Mouse (Mus musculus): Measurements from ENCODE around the gene Tfg.

Tfg gene

GRCm38 (mm10) chr16:56717224-56718200, at the start of gene Tfg:
Tfg (minus strand) TSS chr16:56717450.
- ATAC-seq (ENCODE audit: insufficient number of reproducible peaks, low FRiP score, low TSS enrichment) = peak; percentile 97

DNA sequence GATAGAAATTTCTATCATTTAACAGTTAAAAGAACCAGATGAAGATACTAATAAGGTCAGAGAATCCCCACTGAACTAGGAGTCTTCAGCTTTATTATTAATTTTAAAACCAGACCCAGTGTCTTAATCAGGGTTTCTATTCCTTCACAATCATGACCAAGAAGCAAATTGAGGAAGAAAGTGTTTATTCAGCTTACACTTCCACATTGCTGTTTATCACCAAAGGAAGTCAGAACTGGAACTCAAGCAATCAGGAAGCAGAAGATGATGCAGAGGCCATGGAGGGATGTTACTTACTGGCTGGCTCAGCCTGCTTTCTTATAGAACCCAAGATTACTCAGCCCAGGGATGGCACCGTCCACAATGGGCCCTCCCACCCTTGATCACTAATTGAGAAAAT, 11.8 kb upstream of the Tfg start:
- ATAC-seq (ENCODE audit: insufficient number of reproducible peaks, low FRiP score, low TSS enrichment) = no peak

- no peak for ATAC-seq (ENCODE audit: insufficient number of reproducible peaks, low FRiP score, low TSS enrichment)
Observed at GRCm38 (mm10) chr16:56724927-56725326, 7.7 kb upstream of the Tfg start.

DNA sequence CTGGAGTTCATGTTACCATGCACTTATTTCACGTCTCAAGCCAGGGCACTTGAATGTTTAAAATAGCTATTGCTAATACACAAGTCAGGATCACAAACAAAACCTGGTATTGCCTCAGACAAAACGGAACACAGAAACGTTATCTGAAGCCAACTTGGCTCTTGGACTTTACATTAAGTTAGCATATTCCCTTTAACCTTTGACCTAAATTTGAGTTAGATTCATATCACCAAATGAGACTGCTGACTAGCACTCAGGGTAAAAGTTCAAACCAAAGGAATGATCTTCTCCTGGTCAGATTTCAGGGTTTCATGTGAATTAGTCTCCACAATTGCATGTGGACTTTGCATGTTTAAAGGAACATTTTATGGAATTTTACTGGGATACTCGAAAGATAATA, 5.1 kb upstream of the Tfg start:
- no peak for ATAC-seq (ENCODE audit: insufficient number of reproducible peaks, low FRiP score, low TSS enrichment)

DNA sequence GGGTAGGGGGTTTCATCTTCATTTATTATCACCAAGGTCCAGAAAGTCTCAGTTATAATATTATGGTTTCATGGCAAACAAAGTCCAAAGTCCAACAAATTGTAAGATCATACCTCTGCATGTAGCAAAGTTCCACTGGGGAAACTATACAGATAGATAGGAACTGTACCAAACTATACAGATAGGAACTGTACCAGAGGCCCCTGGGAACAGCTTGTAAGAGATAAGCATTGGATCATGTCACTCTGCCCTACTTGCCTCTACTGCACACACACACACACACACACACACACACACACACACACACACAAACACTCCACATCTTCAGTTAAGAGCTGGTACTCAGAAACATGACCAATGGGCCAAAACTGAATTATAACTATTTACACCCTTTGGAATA, 1.8 kb upstream of the Tfg start:
- no peak for ATAC-seq (ENCODE audit: insufficient number of reproducible peaks, low FRiP score, low TSS enrichment)

GRCm38 (mm10) chr16:56716557-56717179, 582 bp downstream of the Tfg start:
- ATAC-seq (ENCODE audit: insufficient number of reproducible peaks, low FRiP score, low TSS enrichment) = peak; percentile 24; the same call in 1 of the 2 replicates

DNA sequence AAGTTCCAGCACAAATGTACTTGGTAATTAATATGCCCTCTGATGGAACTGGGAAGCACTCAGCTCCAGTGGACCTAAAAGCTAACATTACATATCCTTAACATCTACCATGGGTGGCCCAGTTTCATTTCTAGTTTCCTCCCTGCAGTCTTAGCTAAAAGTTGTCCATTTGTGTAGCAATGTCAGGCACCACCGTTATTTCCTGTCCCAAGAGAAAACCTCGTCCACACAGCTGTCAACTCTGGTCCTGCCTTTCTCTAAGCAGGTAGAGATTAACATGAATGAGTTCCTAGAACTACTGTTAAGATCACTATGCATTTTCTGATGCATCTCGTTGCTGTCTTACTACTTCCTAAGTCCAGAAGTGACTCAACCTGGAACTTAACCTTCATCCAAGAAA, 1.6 kb downstream of the Tfg start:
- ATAC-seq (ENCODE audit: insufficient number of reproducible peaks, low FRiP score, low TSS enrichment) = no peak

DNA sequence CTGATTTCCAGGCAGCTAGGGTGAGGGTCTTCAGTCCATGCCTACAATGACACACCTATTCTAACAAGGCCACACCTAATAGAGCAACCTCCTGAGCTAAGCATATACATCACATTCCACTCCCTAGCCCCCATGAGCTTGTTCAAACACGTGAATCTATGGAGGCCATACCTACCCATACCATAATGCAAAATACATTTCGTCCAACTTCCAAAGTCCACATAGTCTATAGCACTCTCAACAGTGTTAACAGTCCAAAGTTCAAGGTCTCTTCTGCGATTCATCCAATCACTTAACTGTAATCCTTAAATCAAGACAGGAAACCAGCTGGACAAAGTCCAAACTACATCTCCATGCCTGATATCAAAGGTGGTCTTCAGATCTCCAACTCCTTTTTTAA, 7.2 kb downstream of the Tfg start:
- no peak for ATAC-seq (ENCODE audit: insufficient number of reproducible peaks, low FRiP score, low TSS enrichment)

GRCm38 (mm10) chr16:56705731-56706130, 11.5 kb downstream of the Tfg start:
- no peak for ATAC-seq (ENCODE audit: insufficient number of reproducible peaks, low FRiP score, low TSS enrichment)

- ATAC-seq (ENCODE audit: insufficient number of reproducible peaks, low FRiP score, low TSS enrichment) = no peak
Observed at GRCm38 (mm10) chr16:56700898-56701297, 16.4 kb downstream of the Tfg start.

DNA sequence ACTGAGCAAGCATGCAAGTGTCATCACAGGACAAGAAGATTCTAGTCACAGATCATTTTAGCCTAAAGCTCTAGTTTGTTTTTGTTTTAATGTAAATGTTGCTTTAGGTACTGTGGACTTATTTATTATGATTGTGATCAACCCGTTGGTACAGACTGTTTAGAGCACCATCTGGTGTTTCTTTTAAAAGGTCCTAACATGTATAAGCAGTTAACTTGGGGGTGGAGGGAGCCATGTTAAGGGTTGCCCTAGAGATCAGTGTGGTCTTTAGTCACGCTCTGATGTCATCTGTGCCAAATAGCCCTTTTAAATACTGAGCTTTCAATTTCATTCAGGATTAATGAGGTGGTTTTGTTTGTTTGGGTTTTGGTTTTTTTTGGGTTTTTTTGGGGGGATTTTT, 20.8 kb downstream of the Tfg start:
- ATAC-seq (ENCODE audit: insufficient number of reproducible peaks, low FRiP score, low TSS enrichment) = no peak

DNA sequence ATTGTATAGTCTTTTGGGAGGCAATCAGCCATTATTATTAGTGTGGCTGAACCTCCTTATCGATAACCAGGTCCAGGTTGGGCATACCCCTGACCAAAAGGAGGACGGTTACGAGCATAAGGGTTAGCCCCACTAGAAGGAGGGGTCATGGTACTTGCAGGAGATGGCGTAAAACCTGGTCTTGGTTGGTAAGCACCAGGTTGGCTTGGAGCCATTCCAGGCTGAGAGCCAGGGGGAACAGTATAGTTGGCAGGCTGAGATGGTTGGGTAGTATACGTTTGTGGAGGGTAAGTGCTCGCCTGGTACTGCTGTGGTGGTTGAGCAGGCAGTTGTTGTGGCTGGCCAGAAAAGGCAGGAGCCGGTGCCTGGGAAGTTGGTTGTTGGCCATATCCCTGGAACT, 26.5 kb downstream of the Tfg start:
- peak; percentile 52; the same call in 1 of the 2 replicates for ATAC-seq (ENCODE audit: insufficient number of reproducible peaks, low FRiP score, low TSS enrichment)

DNA sequence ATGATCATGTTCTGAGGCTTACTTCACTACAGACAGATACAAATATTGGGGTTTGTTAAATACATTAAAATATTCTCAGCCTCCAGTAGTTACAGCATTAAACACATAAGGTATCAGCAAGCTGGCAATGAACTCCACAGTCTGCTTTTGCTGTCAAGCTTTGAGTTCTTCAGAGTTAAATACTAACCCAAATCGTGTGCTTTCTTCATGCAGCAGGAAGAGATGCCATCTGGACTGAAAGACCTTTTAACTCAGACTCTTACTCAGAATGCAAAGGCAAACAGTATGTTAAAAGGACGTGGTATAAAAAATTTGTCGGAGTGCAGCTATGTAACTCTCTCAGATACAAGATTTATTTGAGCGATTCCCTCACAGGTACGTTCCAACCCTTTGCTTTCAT, 30.5 kb downstream of the Tfg start:
- ATAC-seq (ENCODE audit: insufficient number of reproducible peaks, low FRiP score, low TSS enrichment) = no peak

- ATAC-seq (ENCODE audit: insufficient number of reproducible peaks, low FRiP score, low TSS enrichment) = no peak
Observed at GRCm38 (mm10) chr16:56681010-56681645, 36.1 kb downstream of the Tfg start.

GRCm38 (mm10) chr16:56677146-56677545, 40.1 kb downstream of the Tfg start:
- peak; percentile 87 for ATAC-seq (ENCODE audit: insufficient number of reproducible peaks, low FRiP score, low TSS enrichment)

DNA sequence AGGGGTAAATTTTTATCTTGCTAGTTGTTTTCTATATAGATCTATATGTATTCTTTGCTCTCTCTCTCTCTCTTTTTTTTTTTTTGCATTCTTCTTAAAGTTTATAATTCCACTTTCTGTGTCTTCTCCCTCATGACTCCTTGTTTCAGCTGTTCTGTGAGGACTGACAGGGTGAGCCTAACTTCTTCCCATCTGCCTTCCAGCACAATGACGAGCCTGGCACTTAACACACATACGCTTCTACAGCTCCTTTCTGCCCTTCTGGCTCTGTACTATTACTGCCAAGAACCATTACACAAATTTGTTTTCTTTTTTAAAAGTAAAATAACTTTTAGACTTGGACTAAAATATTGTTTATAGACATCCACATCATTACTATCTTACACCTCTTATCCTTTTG, 43.8 kb downstream of the Tfg start:
- ATAC-seq (ENCODE audit: insufficient number of reproducible peaks, low FRiP score, low TSS enrichment) = no peak

DNA sequence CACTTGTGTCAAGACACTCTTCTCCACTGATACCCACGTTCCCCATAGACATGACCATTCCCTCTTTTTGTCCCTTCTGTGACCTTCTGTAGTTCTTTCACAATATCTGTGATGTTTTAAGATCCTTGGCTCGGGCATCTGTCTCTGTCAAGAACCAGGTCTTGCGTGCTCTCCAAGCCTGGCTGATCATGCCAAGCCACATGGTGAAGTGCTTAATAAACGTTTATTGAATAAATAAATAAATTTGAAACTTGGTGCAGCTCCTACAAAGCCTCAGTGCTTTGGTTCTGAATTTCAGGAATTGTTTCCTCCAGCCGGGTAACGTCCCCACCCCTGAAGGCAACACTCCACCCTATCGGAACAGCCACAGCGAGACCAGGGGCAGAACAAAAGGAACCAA, 46.3 kb downstream of the Tfg start:
- ATAC-seq (ENCODE audit: insufficient number of reproducible peaks, low FRiP score, low TSS enrichment) = no peak

DNA sequence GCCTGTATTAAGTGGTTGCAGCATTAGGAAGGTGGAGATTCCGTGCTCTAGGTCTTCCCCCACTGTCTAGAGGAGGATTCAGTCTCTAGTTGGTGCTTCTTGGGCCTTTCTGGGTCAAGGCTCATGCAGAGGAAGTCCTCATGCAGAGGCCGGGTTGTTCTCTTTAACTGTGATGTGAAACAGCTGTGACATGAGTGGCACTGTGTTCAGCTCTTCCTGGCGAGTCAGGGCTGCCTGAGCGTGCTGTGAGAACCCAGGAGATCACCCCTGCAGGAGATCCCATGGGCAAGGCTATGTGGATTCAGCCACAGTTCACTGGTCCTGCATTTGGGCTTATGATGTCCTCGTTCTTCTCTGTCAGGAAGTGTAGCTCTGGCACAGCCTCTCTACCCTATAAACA, 47.7 kb downstream of the Tfg start:
- no peak for ATAC-seq (ENCODE audit: insufficient number of reproducible peaks, low FRiP score, low TSS enrichment)

- no peak for ATAC-seq (ENCODE audit: insufficient number of reproducible peaks, low FRiP score, low TSS enrichment)
Observed at GRCm38 (mm10) chr16:56658866-56659265, 58.4 kb downstream of the Tfg start.

DNA sequence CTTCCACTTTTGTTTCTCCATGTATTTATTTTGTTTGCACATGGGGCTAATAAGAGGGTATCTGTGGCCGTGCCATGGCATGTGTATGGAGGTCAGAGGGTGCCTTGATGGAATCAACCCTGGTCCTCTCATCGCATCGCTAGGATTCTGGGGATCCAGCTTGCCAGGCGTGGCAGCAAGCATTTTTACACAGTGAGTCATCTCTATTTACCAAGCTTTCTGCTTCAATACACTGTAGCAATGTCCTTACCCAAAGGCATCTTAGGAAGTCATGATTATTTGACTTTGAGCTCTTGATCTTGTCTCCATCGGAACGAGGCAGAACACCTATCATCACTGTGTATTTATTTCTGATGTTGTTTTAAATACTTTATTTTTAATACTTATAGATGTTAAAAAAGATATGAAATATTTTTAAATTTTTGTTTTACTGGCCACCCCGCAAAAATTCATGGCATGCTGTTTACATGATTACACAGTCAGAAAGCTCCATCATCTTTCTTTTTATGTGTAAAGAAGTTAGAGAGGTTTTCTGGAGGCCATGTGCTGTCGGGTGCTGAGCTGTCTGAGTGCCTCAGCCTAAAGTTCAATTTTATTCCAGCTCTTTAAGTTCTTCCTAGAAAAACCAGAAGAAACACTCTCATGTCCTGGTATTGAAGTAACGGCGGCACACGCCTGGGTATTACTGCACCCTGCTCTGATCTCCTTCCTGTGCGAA, 61.9 kb downstream of the Tfg start:
- ATAC-seq (ENCODE audit: insufficient number of reproducible peaks, low FRiP score, low TSS enrichment) = no peak

Data from cerebellum, adult (tissue).